Mouse (Mus musculus) MEL (cell line): ENCODE measurements around the gene Gm20388. TPM values are rescaled to one million over a fixed set of nuclear protein-coding genes. Genes with fewer than 3 reads are reported as not detected.

Source experiments
- DNase-seq: peaks from one replicate; pipeline ENCODE4 v3.0.0; 2011; ENCODE audit warnings: low read depth, low spot score
- H3K27ac ChIP-seq: 2 replicates; pipeline ENCODE4 v1.5.1; 2012; ENCODE audit warnings: low read depth, mild to moderate bottlenecking, control low read depth, low read length, moderate library complexity; ENCODE audit not compliant: control insufficient read depth
- H3K27me3 ChIP-seq, 2 experiments: fragments of 150-350 bp in 1 of 2; sonication (generic) in 1 of 2; 2 replicates each; pipeline ENCODE4 v1.6.1; 2012; ENCODE audit warnings: low read length in 2 of 2, mild to moderate bottlenecking in 2 of 2, improper control_type of control experiment in 1 of 2, moderate library complexity in 1 of 2; ENCODE audit not compliant: insufficient read depth in 2 of 2, control insufficient read depth in 1 of 2
- H3K36me3 ChIP-seq, 2 experiments: 2 replicates each; pipeline ENCODE4 v1.6.1; 2012 to 2014; ENCODE audit warnings: low read length in 2 of 2, improper control_type of control experiment in 1 of 2, inconsistent platforms in 1 of 2, mild to moderate bottlenecking in 1 of 2; ENCODE audit not compliant: insufficient read depth in 2 of 2, control insufficient read depth in 1 of 2
- H3K4me1 ChIP-seq, 2 experiments: fragments of 150-350 bp in 1 of 2; sonication (generic) in 1 of 2; 2 replicates each; pipeline ENCODE4 v1.6.1; 2012; ENCODE audit warnings: low read length in 2 of 2, improper control_type of control experiment in 1 of 2, mild to moderate bottlenecking in 1 of 2; ENCODE audit not compliant: insufficient read depth in 2 of 2, control insufficient read depth in 1 of 2
- H3K4me3 ChIP-seq, 2 experiments: fragments of 150-350 bp in 1 of 2; sonication (generic) in 1 of 2; 2 replicates each; pipeline ENCODE4 v1.5.1; 2012; ENCODE audit warnings: low read depth in 2 of 2, low read length in 2 of 2, mild to moderate bottlenecking in 2 of 2, moderate library complexity in 2 of 2, control low read depth in 1 of 2, improper control_type of control experiment in 1 of 2; ENCODE audit not compliant: control insufficient read depth in 1 of 2, insufficient read depth in 1 of 2
- H3K79me2 ChIP-seq: 2 replicates; pipeline ENCODE4 v1.6.1; 2012; ENCODE audit warnings: mild to moderate bottlenecking, low read length, moderate library complexity; ENCODE audit not compliant: control insufficient read depth, poor library complexity, insufficient read depth
- H3K9ac ChIP-seq: 2 replicates; pipeline ENCODE4 v1.6.1; 2012; ENCODE audit warnings: low read depth, mild to moderate bottlenecking, control low read depth, low read length, moderate library complexity; ENCODE audit not compliant: control insufficient read depth, poor library complexity, severe bottlenecking
- H3K9me3 ChIP-seq: fragments of 150-350 bp; sonication (generic); replicated peaks from 2 replicates; pipeline ENCODE4 v1.6.1; 2012; ENCODE audit warnings: mild to moderate bottlenecking, low read length, improper control_type of control experiment, moderate library complexity; ENCODE audit not compliant: insufficient read depth
- EP300 ChIP-seq, 2 experiments: IDR thresholded peaks; 2 replicates each; pipeline ENCODE4 v1.6.1; 2011; ENCODE audit warnings: improper control_type of control experiment in 2 of 2, low read length in 2 of 2, low read depth in 1 of 2, mild to moderate bottlenecking in 1 of 2
- GABPA ChIP-seq: IDR thresholded peaks from 2 replicates; pipeline ENCODE4 v1.6.1; 2012; ENCODE audit warnings: low read depth, mild to moderate bottlenecking, inconsistent platforms, low read length, improper control_type of control experiment, moderate library complexity
- JUND ChIP-seq: IDR thresholded peaks from 2 replicates; pipeline ENCODE4 v1.6.1; 2011; ENCODE audit warnings: low read depth, mild to moderate bottlenecking, improper control_type of control experiment, low read length
- KAT2A ChIP-seq: conservative IDR thresholded peaks from 2 replicates; pipeline ENCODE4 v1.6.1; 2012; ENCODE audit warnings: low read depth, low read length, improper control_type of control experiment, inconsistent platforms
- MAFK ChIP-seq: IDR thresholded peaks from 2 replicates; pipeline ENCODE4 v1.6.1; 2011; ENCODE audit warnings: low read depth, mild to moderate bottlenecking, low read length, improper control_type of control experiment, borderline replicate concordance
- MYB ChIP-seq: IDR thresholded peaks from 2 replicates; pipeline ENCODE4 v1.6.1; 2011; ENCODE audit warnings: mild to moderate bottlenecking, low read depth, low read length, improper control_type of control experiment
- MYC ChIP-seq: IDR thresholded peaks from 2 replicates; pipeline ENCODE4 v1.6.1; 2011; ENCODE audit warnings: low read depth, mild to moderate bottlenecking, low read length, improper control_type of control experiment, moderate library complexity
- NELFE ChIP-seq: IDR thresholded peaks from 2 replicates; pipeline ENCODE4 v1.6.1; 2011; ENCODE audit warnings: low read depth, low read length, improper control_type of control experiment
- POLR2AphosphoS2 ChIP-seq: IDR thresholded peaks from 2 replicates; pipeline ENCODE4 v1.6.1; 2011; ENCODE audit warnings: low read length, improper control_type of control experiment
- SIN3A ChIP-seq: IDR thresholded peaks from 2 replicates; pipeline ENCODE4 v1.6.1; 2012; ENCODE audit warnings: low read length, improper control_type of control experiment, inconsistent platforms
- SMC3 ChIP-seq: IDR thresholded peaks from 2 replicates; pipeline ENCODE4 v1.6.1; 2011; ENCODE audit warnings: low read depth, low read length, improper control_type of control experiment
- TCF12 ChIP-seq: IDR thresholded peaks from 2 replicates; pipeline ENCODE4 v1.6.1; 2014; ENCODE audit warnings: low read depth, mild to moderate bottlenecking, inconsistent platforms, low read length, improper control_type of control experiment, moderate library complexity
- UBTF ChIP-seq: IDR thresholded peaks from 2 replicates; pipeline ENCODE4 v1.6.1; 2012; ENCODE audit warnings: low read depth, mild to moderate bottlenecking, inconsistent platforms, low read length, improper control_type of control experiment, moderate library complexity, borderline replicate concordance; ENCODE audit not compliant: insufficient read depth
- USF1 ChIP-seq: IDR thresholded peaks from 2 replicates; pipeline ENCODE4 v1.6.1; 2014; ENCODE audit warnings: low read depth, mild to moderate bottlenecking, inconsistent platforms, low read length, improper control_type of control experiment, moderate library complexity
- USF2 ChIP-seq, 2 experiments: IDR thresholded peaks; 2 replicates each; pipeline ENCODE4 v1.6.1; 2011 to 2012; ENCODE audit warnings: improper control_type of control experiment in 2 of 2, low read length in 2 of 2, borderline replicate concordance in 1 of 2, inconsistent platforms in 1 of 2, low read depth in 1 of 2, mild to moderate bottlenecking in 1 of 2; ENCODE audit not compliant: insufficient read depth in 1 of 2
- ZC3H11A ChIP-seq: IDR thresholded peaks from 2 replicates; pipeline ENCODE4 v1.6.1; 2012; ENCODE audit warnings: low read depth, mild to moderate bottlenecking, inconsistent platforms, low read length, improper control_type of control experiment
- ZKSCAN1 ChIP-seq: IDR thresholded peaks from 2 replicates; pipeline ENCODE4 v1.6.1; 2012; ENCODE audit warnings: low read depth, mild to moderate bottlenecking, inconsistent platforms, low read length, improper control_type of control experiment, moderate library complexity
- ZNF384 ChIP-seq: IDR thresholded peaks from 2 replicates; pipeline ENCODE4 v1.6.1; 2012; ENCODE audit warnings: low read depth, mild to moderate bottlenecking, inconsistent platforms, low read length, improper control_type of control experiment
- polyA plus RNA-seq, 2 experiments: library from polyadenylated mRNA; stranded (reverse) in 1 of 2; unstranded in 1 of 2; fragments of >175 nt in 1 of 2; fragments of >200 nt in 1 of 2; gene quantifications; 2 replicates each; pipeline versions ENCODE4 v1.2.1 to v1.2.4; 2012; ENCODE audit warnings: low replicate concordance in 2 of 2, low read depth in 1 of 2; ENCODE audit not compliant: insufficient read length in 2 of 2, insufficient read depth in 1 of 2, missing spikeins in 1 of 2
- total RNA-seq: library from RNA; depleted of rRNA; stranded (reverse); fragments of 300-350 nt; gene quantifications from 2 replicates; pipeline ENCODE4 v1.2.3, GENCODE M21; 2012

The Gm20388 gene
- total and polyA plus RNA-seq, 3 experiments, result 11.1 to 17.8 TPM; not detected in 1

DNA sequence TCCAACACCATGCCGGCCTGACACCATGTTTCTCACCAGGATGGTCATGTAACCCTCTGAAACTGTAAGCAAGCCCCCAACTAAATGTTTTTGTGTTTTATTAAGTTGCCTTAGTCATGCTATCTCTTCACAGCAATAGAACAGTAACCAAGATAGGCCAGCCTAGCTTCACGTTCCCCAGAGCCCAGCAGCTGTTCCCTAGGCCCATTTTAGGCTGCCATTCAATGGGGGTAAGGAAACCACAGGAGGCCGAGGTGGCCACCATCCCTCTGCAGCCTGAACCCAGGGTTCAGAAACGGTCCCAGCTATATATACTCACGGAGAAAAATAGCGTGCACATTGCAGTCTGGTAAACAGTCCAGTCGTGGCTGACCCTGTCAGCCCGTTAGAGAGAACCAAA is 2633.5 kb downstream of the Gm20388 start:
- H3K4me1 ChIP-seq, result peaks cover 0 to 27% of the 10 kb centered on the region in 2 experiments; a peak in 3 of 4 replicates
- H3K4me3 ChIP-seq, result no peak overlapping the region
- peaks cover 7 to 25% of the 10 kb centered on the region in 2 experiments; a peak in 3 of 4 replicates for H3K36me3 ChIP-seq
- peaks cover 74% of the 10 kb centered on the region for H3K79me2 ChIP-seq
- H3K27me3 ChIP-seq, result no peaks in the 10 kb centered on the region
- H3K9ac ChIP-seq, result no peak overlapping the region
- no peak for DNase-seq
- no peak overlapping the region for H3K27ac ChIP-seq
- TF ChIP-seq TCF12 (no peak), NELFE (no peak), ZC3H11A (no peak), USF2 (IDR thresholded peaks at IDR 0.05; ENCODE audit: borderline replicate concordance in 1 of 2, insufficient read depth in 1 of 2, low read depth in 1 of 2, low read length in 2 of 2) (no peak), SIN3A (no peak), POLR2AphosphoS2 (no peak), MYB (no peak)
- H3K9me3 ChIP-seq, result no peaks in the 10 kb centered on the region

- no peak for TF ChIP-seq ZKSCAN1
- no peak for TF ChIP-seq ZNF384
- no peak for TF ChIP-seq USF1
- no peak for TF ChIP-seq UBTF
- no peak for TF ChIP-seq ZC3H11A
- no peak for TF ChIP-seq NELFE
- no peak for TF ChIP-seq KAT2A
- TF ChIP-seq JUND, result no peak
- TF ChIP-seq SMC3, result no peak
- no peak for TF ChIP-seq GABPA
- no peak for TF ChIP-seq MYC
- no peak for TF ChIP-seq MAFK
- TF ChIP-seq MYB, result no peak
- TF ChIP-seq SIN3A, result no peak
- TF ChIP-seq EP300 (IDR thresholded peaks at IDR 0.05; ENCODE audit: low read depth in 1 of 2, low read length in 2 of 2), result no peak
- TF ChIP-seq USF2 (IDR thresholded peaks at IDR 0.05; ENCODE audit: borderline replicate concordance in 1 of 2, insufficient read depth in 1 of 2, low read depth in 1 of 2, low read length in 2 of 2), result no peak
- no peak overlapping the region for H3K4me3 ChIP-seq
These were observed 2635.6 kb downstream of the Gm20388 start for GRCm38 (mm10) chr8:122546066-122546755.

More at GRCm38 (mm10) chr8:122546066-122546755, 2635.6 kb downstream of the Gm20388 start:
- H3K36me3 ChIP-seq, result peaks cover 3 to 27% of the 10 kb centered on the region in 2 experiments; a peak in 2 of 4 replicates
- peaks cover 83% of the 10 kb centered on the region for H3K79me2 ChIP-seq
- no peak overlapping the region for H3K9ac ChIP-seq
- H3K27ac ChIP-seq, result no peak overlapping the region
- H3K9me3 ChIP-seq, result no peaks in the 10 kb centered on the region
- H3K4me1 ChIP-seq, result peaks cover 0 to 27% of the 10 kb centered on the region in 2 experiments; a peak in 3 of 4 replicates
- no peak for DNase-seq
- no peaks in the 10 kb centered on the region for H3K27me3 ChIP-seq
